Mouse (Mus musculus) CH12.LX (cell line): ENCODE data around the gene Dhx16. TPM values are rescaled to one million over a fixed set of nuclear protein-coding genes. Genes with fewer than 3 reads are reported as not detected.

ENCODE experiments used
- DNase-seq: peaks from one replicate; pipeline ENCODE4 v3.0.0-alpha.2; 2013; ENCODE audit errors: extremely low read depth
- H3K27ac ChIP-seq: 2 replicates; pipeline ENCODE4 v1.5.1; 2012; ENCODE audit warnings: low read depth, mild to moderate bottlenecking, control low read depth, moderate library complexity; ENCODE audit not compliant: insufficient read depth
- H3K27me3 ChIP-seq: replicated peaks from 2 replicates; pipeline ENCODE3; 2012; ENCODE audit warnings: inconsistent platforms
- H3K36me3 ChIP-seq, 2 experiments: replicated peaks in 1 of 2; 2 replicates each; pipeline versions ENCODE3 to v1.6.1; 2012; ENCODE audit warnings: inconsistent platforms in 1 of 2, low read length in 1 of 2, mild to moderate bottlenecking in 1 of 2, mixed read lengths in 1 of 2, moderate library complexity in 1 of 2; ENCODE audit not compliant: control insufficient read depth in 1 of 2, insufficient read depth in 1 of 2
- H3K4me1 ChIP-seq, 2 experiments: 2 replicates each; pipeline ENCODE4 v1.6.1; 2012; ENCODE audit warnings: inconsistent platforms in 1 of 2, moderate library complexity in 1 of 2; ENCODE audit not compliant: insufficient read depth in 2 of 2, control insufficient read depth in 1 of 2
- H3K4me2 ChIP-seq: 2 replicates; pipeline ENCODE4 v1.6.1; 2012; ENCODE audit warnings: low read depth, mild to moderate bottlenecking, control low read depth; ENCODE audit not compliant: poor library complexity, insufficient read depth, severe bottlenecking
- H3K4me3 ChIP-seq, 3 experiments: fragments of 150-350 bp in 1 of 3; sonication (generic) in 1 of 3; replicated peaks in 1 of 3; 2 replicates each; pipeline versions ENCODE3 to v1.5.1; 2011 to 2012; ENCODE audit warnings: low read depth in 2 of 3, low read length in 2 of 3, mild to moderate bottlenecking in 2 of 3, moderate library complexity in 2 of 3, control low read depth in 1 of 3, improper control_type of control experiment in 1 of 3, inconsistent platforms in 1 of 3, mixed read lengths in 1 of 3; ENCODE audit not compliant: poor library complexity in 1 of 3
- H3K79me2 ChIP-seq: replicated peaks from 2 replicates; pipeline ENCODE4 v1.6.1; 2012; ENCODE audit warnings: mild to moderate bottlenecking, moderate library complexity; ENCODE audit not compliant: control insufficient read depth, poor library complexity, insufficient read depth, severe bottlenecking; ENCODE audit errors: extremely low read depth
- H3K9ac ChIP-seq: 2 replicates; pipeline ENCODE4 v1.6.1; 2012; ENCODE audit warnings: low read depth, mild to moderate bottlenecking, control low read depth, moderate library complexity; ENCODE audit not compliant: insufficient read depth
- H3K9me3 ChIP-seq: replicated peaks from 2 replicates; pipeline ENCODE3; 2012; ENCODE audit warnings: low read length, inconsistent platforms, mixed read lengths
- BHLHE40 ChIP-seq: IDR thresholded peaks from 2 replicates; pipeline ENCODE4 v1.6.1; 2011; ENCODE audit warnings: mild to moderate bottlenecking, low read depth, low read length, improper control_type of control experiment
- CHD2 ChIP-seq: IDR thresholded peaks from 2 replicates; pipeline ENCODE4 v1.6.1; 2011; ENCODE audit warnings: low read length, improper control_type of control experiment
- E2F4 ChIP-seq: IDR thresholded peaks from 2 replicates; pipeline ENCODE4 v1.6.1; 2011; ENCODE audit warnings: low read depth, low read length, improper control_type of control experiment; ENCODE audit not compliant: insufficient replicate concordance
- ELF1 ChIP-seq: IDR thresholded peaks from 2 replicates; pipeline ENCODE4 v1.6.1; 2014; ENCODE audit warnings: low read depth, mild to moderate bottlenecking, inconsistent platforms, low read length, improper control_type of control experiment
- EP300 ChIP-seq: IDR thresholded peaks from 2 replicates; pipeline ENCODE4 v1.6.1; 2011; ENCODE audit warnings: low read length, improper control_type of control experiment
- GABPA ChIP-seq: IDR thresholded peaks from 2 replicates; pipeline ENCODE4 v1.6.1; 2012; ENCODE audit warnings: low read depth, low read length, improper control_type of control experiment, inconsistent platforms; ENCODE audit not compliant: insufficient replicate concordance
- HCFC1 ChIP-seq: IDR thresholded peaks from 2 replicates; pipeline ENCODE4 v1.6.1; 2012; ENCODE audit warnings: low read depth, mild to moderate bottlenecking, inconsistent platforms, low read length, improper control_type of control experiment
- JUN ChIP-seq: IDR thresholded peaks from 2 replicates; pipeline ENCODE4 v1.6.1; 2011; ENCODE audit warnings: low read depth, mild to moderate bottlenecking, low read length, improper control_type of control experiment, moderate library complexity; ENCODE audit not compliant: insufficient read depth
- JUND ChIP-seq: conservative IDR thresholded peaks from 2 replicates; pipeline ENCODE4 v1.6.1; 2011; ENCODE audit warnings: low read depth, low read length, improper control_type of control experiment
- KAT2A ChIP-seq: IDR thresholded peaks from 2 replicates; pipeline ENCODE4 v1.6.1; 2012; ENCODE audit warnings: low read length, improper control_type of control experiment, inconsistent platforms; ENCODE audit not compliant: insufficient replicate concordance
- MAX ChIP-seq: IDR thresholded peaks from 2 replicates; pipeline ENCODE4 v1.6.1; 2011; ENCODE audit warnings: low read length, improper control_type of control experiment
- MAZ ChIP-seq: IDR thresholded peaks from 2 replicates; pipeline ENCODE4 v1.6.1; 2012; ENCODE audit warnings: low read depth, mild to moderate bottlenecking, inconsistent platforms, low read length, improper control_type of control experiment, moderate library complexity
- MXI1 ChIP-seq: IDR thresholded peaks from 2 replicates; pipeline ENCODE4 v1.6.1; 2011; ENCODE audit warnings: mild to moderate bottlenecking, low read depth, low read length, improper control_type of control experiment
- MYC ChIP-seq: IDR thresholded peaks from 2 replicates; pipeline ENCODE4 v1.6.1; 2011; ENCODE audit warnings: low read depth, mild to moderate bottlenecking, improper control_type of control experiment, low read length
- NELFE ChIP-seq: IDR thresholded peaks from 2 replicates; pipeline ENCODE4 v1.6.1; 2011; ENCODE audit warnings: low read depth, low read length, improper control_type of control experiment
- NRF1 ChIP-seq: IDR thresholded peaks from 2 replicates; pipeline ENCODE4 v1.6.1; 2014; ENCODE audit warnings: low read depth, mild to moderate bottlenecking, inconsistent platforms, low read length, improper control_type of control experiment, moderate library complexity
- PAX5 ChIP-seq: IDR thresholded peaks from 2 replicates; pipeline ENCODE4 v1.6.1; 2012; ENCODE audit warnings: low read length, inconsistent platforms, mixed read lengths
- POLR2A ChIP-seq: IDR thresholded peaks from 2 replicates; pipeline ENCODE4 v1.6.1; 2011; ENCODE audit warnings: low read depth, mild to moderate bottlenecking, improper control_type of control experiment, low read length
- RCOR1 ChIP-seq: conservative IDR thresholded peaks from 2 replicates; pipeline ENCODE4 v1.6.1; 2012; ENCODE audit warnings: low read depth, mild to moderate bottlenecking, inconsistent platforms, low read length, improper control_type of control experiment
- SIN3A ChIP-seq: IDR thresholded peaks from 2 replicates; pipeline ENCODE4 v1.6.1; 2012; ENCODE audit warnings: low read length, improper control_type of control experiment, inconsistent platforms
- SMC3 ChIP-seq: IDR thresholded peaks from 2 replicates; pipeline ENCODE4 v1.6.1; 2011; ENCODE audit warnings: low read depth, low read length, improper control_type of control experiment
- TBP ChIP-seq: conservative IDR thresholded peaks from 2 replicates; pipeline ENCODE4 v1.6.1; 2011; ENCODE audit warnings: low read depth, low read length, improper control_type of control experiment
- TCF12 ChIP-seq: IDR thresholded peaks from 2 replicates; pipeline ENCODE4 v1.6.1; 2014; ENCODE audit warnings: low read depth, mild to moderate bottlenecking, inconsistent platforms, low read length, improper control_type of control experiment
- UBTF ChIP-seq: IDR thresholded peaks from 2 replicates; pipeline ENCODE4 v1.6.1; 2012; ENCODE audit warnings: low read depth, mild to moderate bottlenecking, inconsistent platforms, low read length, improper control_type of control experiment, moderate library complexity
- USF1 ChIP-seq: IDR thresholded peaks from 2 replicates; pipeline ENCODE4 v1.6.1; 2014; ENCODE audit warnings: low read depth, mild to moderate bottlenecking, inconsistent platforms, low read length, improper control_type of control experiment
- USF2 ChIP-seq: conservative IDR thresholded peaks from 2 replicates; pipeline ENCODE4 v1.6.1; 2011; ENCODE audit warnings: low read depth, low read length, improper control_type of control experiment
- dilution Hi-C: fragments of 300-500 bp; cut with MboI; formaldehyde crosslinking; loops from 2 replicates; pipeline ENCODE4 v1.14.3; 2020; ENCODE audit warnings: low sequenced_read_pairs; ENCODE audit not compliant: extremely low pct_unique_long_range_greater_than_20kb, extremely low pct_ligation_motif_present
- in situ Hi-C: fragments of 300-500 bp; cut with MboI; formaldehyde crosslinking; loops from 3 replicates; pipeline ENCODE4 v1.14.3; 2019; ENCODE audit warnings: low sequenced_read_pairs, low pct_ligation_motif_present, low pct_unique_long_range_greater_than_20kb, mixed read lengths
- polyA plus RNA-seq: library from polyadenylated mRNA; unstranded; fragments of >175 nt; gene quantifications from 2 replicates; pipeline ENCODE4 v1.2.1, GENCODE M21; 2012; ENCODE audit warnings: low read depth; ENCODE audit not compliant: insufficient read length
- total RNA-seq, 2 experiments: library from RNA; depleted of rRNA; stranded (reverse); fragments of 300-350 nt in 1 of 2; fragments of >200 nt in 1 of 2; gene quantifications; 2 replicates each; pipeline ENCODE4 v1.2.3; 2012 to 2014

Dhx16 gene
- total and polyA plus RNA-seq, 3 experiments, result 74.8 to 107 (median 75.3) TPM

GRCm38 (mm10) chr17:35836178-35836965, 43.2 kb upstream of the Dhx16 start (continued):
- TF ChIP-seq NELFE, result peak; percentile 41; the same call in 1 of the 2 replicates
- TF ChIP-seq JUN, result no peak
- TF ChIP-seq MYC, result 0 out of 2 replicates have a peak, but pooled peaks have one; percentile 59
- no peak for TF ChIP-seq TBP
- peak; percentile 62 for TF ChIP-seq SMC3
- no peak for TF ChIP-seq BHLHE40
- no peak for TF ChIP-seq MAZ
- no peak for TF ChIP-seq KAT2A
- no peak for TF ChIP-seq NRF1
- no peak for TF ChIP-seq MXI1
- no peak for TF ChIP-seq GABPA
- no peak for TF ChIP-seq EP300

GRCm38 (mm10) chr17:35836991-35837422, 42.6 kb upstream of the Dhx16 start:
- Histone ChIP-seq H3K27ac (peak overlapping the region; percentile 64), H3K4me1 (peaks cover 11 to 36% of the 10 kb centered on the region in 2 experiments), H3K4me3 (peak overlapping the region; percentile 83 to 93 (median 89)), H3K79me2 (peaks cover 38% of the 10 kb centered on the region), H3K9ac (peak overlapping the region; percentile 99), H3K27me3 (no peaks in the 10 kb centered on the region), H3K4me2 (peak overlapping the region; percentile 89), H3K9me3 (no peaks in the 10 kb centered on the region), H3K36me3 (peaks cover 42 to 49% of the 10 kb centered on the region in 2 experiments)
- in situ Hi-C loops, result loop anchor here (5.0 kb wide), 1 partner anchor 35 kb away; no protein-coding TSS in a partner anchor
- TF ChIP-seq TCF12 (0 out of 2 replicates have a peak, but pooled peaks have one; percentile 11), PAX5 (no peak), USF1 (peak; percentile 88), MAX (peak; percentile 92), POLR2A (peak; percentile 45; the same call in 1 of the 2 replicates), CHD2 (no peak), NRF1 (peak; percentile 47), MXI1 (peak; percentile 95), HCFC1 (peak; percentile 37), E2F4 (peak; percentile 49; the same call in 1 of the 2 replicates), RCOR1 (no peak), USF2 (peak; percentile 73), UBTF (0 out of 2 replicates have a peak, but pooled peaks have one; percentile 61), ELF1 (no peak), SIN3A (0 out of 2 replicates have a peak, but pooled peaks have one; percentile 17), KAT2A (0 out of 2 replicates have a peak, but pooled peaks have one; percentile 59), BHLHE40 (peak; percentile 96), MAZ (peak; percentile 70; the same call in 1 of the 2 replicates), JUND (no peak)
- DNase-seq, result peak; percentile 89
- dilution Hi-C loops, result no loop called here
